Mouse (Mus musculus): Measurements from ENCODE around the gene Hes6. TPM values are rescaled to one million over a fixed set of nuclear protein-coding genes. Genes with fewer than 3 reads are reported as not detected.

Hes6 gene
- polyA plus RNA-seq, 1 experiment from 2014 or later = 98.7 TPM

- H3K4me2 ChIP-seq (ENCODE audit: low read depth, low read length) = peak within 1 kb of the TSS; percentile 94
- peak within 1 kb of the TSS; percentile 88 for H3K9ac ChIP-seq (ENCODE audit: low read depth, low read length)
- WGBS = 1% methylated on average over 67 of the region's 68 CpGs
- ATAC-seq = peak; percentile 73
- H3K27me3 ChIP-seq (replicated peaks; ENCODE audit: control insufficient read depth, insufficient read depth, low read length) = no peaks in the 10 kb centered on the region
- H3K36me3 ChIP-seq (ENCODE audit: control insufficient read depth, insufficient read depth, low read length) = no peaks in the 10 kb centered on the region
- peak within 1 kb of the TSS; percentile 67 for H3K4me3 ChIP-seq (ENCODE audit: low read length)
- H3K9me3 ChIP-seq (ENCODE audit: control insufficient read depth, low read length) = no peaks in the 10 kb centered on the region
- H3K4me1 ChIP-seq (ENCODE audit: control insufficient read depth, insufficient read depth, low read length) = peaks cover 28% of the 10 kb centered on the region
- peak within 1 kb of the TSS; percentile 87 for H3K27ac ChIP-seq (ENCODE audit: low read length)
These were observed 47.4 kb downstream of the Hes6 start, which contains the start of gene Erfe for GRCm38 (mm10) chr1:91366215-91367108. Gene Erfe (plus strand): TSS chr1:91366430.

- H3K4me2 ChIP-seq (ENCODE audit: low read depth, low read length) = peak overlapping the region; percentile 94
- H3K9me3 ChIP-seq (ENCODE audit: control insufficient read depth, low read length) = no peaks in the 10 kb centered on the region
- no peaks in the 10 kb centered on the region for H3K36me3 ChIP-seq (ENCODE audit: control insufficient read depth, insufficient read depth, low read length)
- 29% methylated on average over 8 of the region's 8 CpGs for WGBS
- peak overlapping the region; percentile 88 for H3K9ac ChIP-seq (ENCODE audit: low read depth, low read length)
- H3K4me3 ChIP-seq (ENCODE audit: low read length) = peak overlapping the region; percentile 67
- H3K27me3 ChIP-seq (replicated peaks; ENCODE audit: control insufficient read depth, insufficient read depth, low read length) = no peaks in the 10 kb centered on the region
- peaks cover 26% of the 10 kb centered on the region for H3K4me1 ChIP-seq (ENCODE audit: control insufficient read depth, insufficient read depth, low read length)
- no peak overlapping the region for H3K27ac ChIP-seq (ENCODE audit: low read length)
- ATAC-seq = no peak
These were observed 48.0 kb downstream of the Hes6 start for GRCm38 (mm10) chr1:91365816-91366214.

- H3K9ac ChIP-seq (ENCODE audit: low read depth, low read length) = no peak overlapping the region
- H3K27me3 ChIP-seq (replicated peaks; ENCODE audit: control insufficient read depth, insufficient read depth, low read length) = no peaks in the 10 kb centered on the region
These were observed 48.8 kb downstream of the Hes6 start for GRCm38 (mm10) chr1:91364822-91365644.

GRCm38 (mm10) chr1:91362113-91362512, 51.7 kb downstream of the Hes6 start:
- Histone ChIP-seq H3K4me1 (ENCODE audit: control insufficient read depth, insufficient read depth, low read length) (peaks cover 7% of the 10 kb centered on the region; the same call in 1 of the 2 replicates), H3K27ac (ENCODE audit: low read length) (no peak overlapping the region), H3K9me3 (ENCODE audit: control insufficient read depth, low read length) (no peaks in the 10 kb centered on the region), H3K27me3 (replicated peaks; ENCODE audit: control insufficient read depth, insufficient read depth, low read length) (no peaks in the 10 kb centered on the region), H3K4me3 (ENCODE audit: low read length) (no peak overlapping the region), H3K4me2 (ENCODE audit: low read depth, low read length) (no peak overlapping the region), H3K36me3 (ENCODE audit: control insufficient read depth, insufficient read depth, low read length) (no peaks in the 10 kb centered on the region), H3K9ac (ENCODE audit: low read depth, low read length) (no peak overlapping the region)
- no peak for ATAC-seq
- 76% methylated on average over 5 of the region's 5 CpGs for WGBS

More at GRCm38 (mm10) chr1:91364822-91365644, 48.8 kb downstream of the Hes6 start:
- Histone ChIP-seq H3K36me3 (ENCODE audit: control insufficient read depth, insufficient read depth, low read length) (no peaks in the 10 kb centered on the region), H3K4me1 (ENCODE audit: control insufficient read depth, insufficient read depth, low read length) (peaks cover 20% of the 10 kb centered on the region), H3K4me3 (ENCODE audit: low read length) (no peak overlapping the region), H3K9me3 (ENCODE audit: control insufficient read depth, low read length) (no peaks in the 10 kb centered on the region), H3K4me2 (ENCODE audit: low read depth, low read length) (no peak overlapping the region), H3K27ac (ENCODE audit: low read length) (no peak overlapping the region)
- WGBS = 94% methylated on average over 16 of the region's 16 CpGs
- ATAC-seq = no peak

Other genes with a start within 250 kb of the Hes6 start
- 11.4 and 11.9 TPM in 2 replicates for gene Ramp1, start 234.2 kb downstream of the Hes6 start, polyA plus RNA-seq (2015; fragmentation: Nextera tagmentation; extraction: Ambion mirVana)
- 58.5 and 68.8 TPM in 2 replicates for gene Ube2f, start 163.7 kb downstream of the Hes6 start, polyA plus RNA-seq (2015; fragmentation: Nextera tagmentation; extraction: Ambion mirVana)
- gene Scly, start 115.7 kb downstream of the Hes6 start, polyA plus RNA-seq (2015; fragmentation: Nextera tagmentation; extraction: Ambion mirVana) = 27.4 and 28.6 TPM in 2 replicates
- 0.07 and 0.09 TPM in 2 replicates for gene Espnl, start 92.0 kb downstream of the Hes6 start, polyA plus RNA-seq (2015; fragmentation: Nextera tagmentation; extraction: Ambion mirVana)
- 0.37 and 0.38 TPM in 2 replicates for gene Klhl30, start 63.0 kb downstream of the Hes6 start, polyA plus RNA-seq (2015; fragmentation: Nextera tagmentation; extraction: Ambion mirVana)
- gene Erfe, start 47.6 kb downstream of the Hes6 start, polyA plus RNA-seq (2015; fragmentation: Nextera tagmentation; extraction: Ambion mirVana) = 7.1 and 9.0 TPM in 2 replicates
- gene Ilkap, start 15.2 kb downstream of the Hes6 start, polyA plus RNA-seq (2015; fragmentation: Nextera tagmentation; extraction: Ambion mirVana) = 102 and 112 TPM in 2 replicates
- 8.9 and 11.7 TPM in 2 replicates for gene Per2, start 45.3 kb upstream of the Hes6 start, polyA plus RNA-seq (2015; fragmentation: Nextera tagmentation; extraction: Ambion mirVana)
- 6.2 and 6.7 TPM in 2 replicates for gene Traf3ip1, start 80.6 kb upstream of the Hes6 start, polyA plus RNA-seq (2015; fragmentation: Nextera tagmentation; extraction: Ambion mirVana)
- 3.1 and 3.4 TPM in 2 replicates for gene Asb1, start 126.5 kb upstream of the Hes6 start, polyA plus RNA-seq (2015; fragmentation: Nextera tagmentation; extraction: Ambion mirVana)

Measured in intestine, embryonic 16.5 days (tissue).